Comparison of ENCODE assay signal across 11 mouse cellular contexts in genomic region chr19:43521996-43522395, GRCm38 (mm10). TPM values are rescaled to one million over a fixed set of nuclear protein-coding genes. Genes with fewer than 3 reads are reported as not detected.
A peak's percentile ranks its signal among the peaks of the same experiment; 100 is the strongest.
DNase-seq lines count a peak whose midpoint lies in the region; ATAC-seq and TF ChIP-seq lines count a peak whose summit lies in the region.
"Had no signal": no experiment of that assay in that cellular context is flagged by ENCODE, and none has a peak within 500 bp of the region (broad histone marks: within the 10 kb centered on the region; RNA-seq: fewer than 3 reads in every experiment).

No protein-coding gene starts in this region.

- no peaks in the 10 kb centered on the region for H3K9me3 ChIP-seq in neural tube, embryonic 14.5 days (ENCODE audit: control insufficient read depth, low read length)
- H3K9me3 ChIP-seq: midbrain, embryonic 12.5 days had no signal

- H3K4me3 ChIP-seq in gastrocnemius, adult 2 months = peak overlapping the region; percentile 89
- peak overlapping the region; percentile 55 for H3K4me3 ChIP-seq in left cerebral cortex, adult 2 months
- peak overlapping the region; percentile 47 for H3K4me3 ChIP-seq in cortical plate, adult 2 months (ENCODE audit: insufficient read depth, low read length)
- H3K4me3 ChIP-seq in neural tube, embryonic 14.5 days (ENCODE audit: low read depth, low read length) = no peak overlapping the region
- H3K4me3 ChIP-seq in thymus, adult 2 months (ENCODE audit: control insufficient read depth, insufficient read depth, low read length) = no peak overlapping the region
- H3K4me3 ChIP-seq: midbrain, embryonic 12.5 days had no signal

- intact Hi-C loops in gastrocnemius, adult 2 months (cut with DNase I) = loop anchor here (10.0 kb wide), 1 partner anchor 1347 kb away; no protein-coding TSS in a partner anchor
- intact Hi-C loops in left cerebral cortex, adult 2 months (cut with DNase I) = no loop called here

- no peak for ATAC-seq in neural tube, embryonic 14.5 days (ENCODE audit: low read depth)

- no peak overlapping the region for H3K9ac ChIP-seq in neural tube, embryonic 14.5 days (replicated peaks; ENCODE audit: low read depth, low read length)
- H3K9ac ChIP-seq: midbrain, embryonic 12.5 days had no signal

- DNase-seq in gastrocnemius, adult 2 months = no peak
- DNase-seq in gastrocnemius, adult 8-10 months (ENCODE audit: low spot score in 2 of 2) = no peak
- DNase-seq in left cerebral cortex, adult 2 months (ENCODE audit: extremely low spot score in 1 of 2, low spot score in 2 of 2) = no peak
- DNase-seq in left cerebral cortex, adult 8-10 months (ENCODE audit: low spot score in 2 of 2) = no peak
- DNase-seq in thymus, adult 2 months = no peak
- DNase-seq in left cerebral cortex, adult 18-20 months (ENCODE audit: low spot score in 2 of 2) = no peak
- DNase-seq: cerebellum, postnatal 10 days; gastrocnemius, postnatal 36 days had no signal

- 87% methylated on average over 9 of the region's 9 CpGs for WGBS in neural tube, embryonic 14.5 days
- 94% methylated on average over 9 of the region's 9 CpGs for WGBS in thymus, adult 2 months

- no peaks in the 10 kb centered on the region for H3K36me3 ChIP-seq in neural tube, embryonic 14.5 days (ENCODE audit: control insufficient read depth, insufficient read depth, low read length)
- H3K36me3 ChIP-seq in thymus, adult 2 months (ENCODE audit: control insufficient read depth, insufficient read depth, low read length) = no peaks in the 10 kb centered on the region
- H3K36me3 ChIP-seq: midbrain, embryonic 12.5 days had no signal

- H3K4me2 ChIP-seq in neural tube, embryonic 14.5 days (ENCODE audit: low read depth, low read length) = peak overlapping the region; percentile 17; the same call in 1 of the 2 replicates
- H3K4me2 ChIP-seq: midbrain, embryonic 12.5 days had no signal

- H3K27ac ChIP-seq in gastrocnemius, adult 2 months = peak overlapping the region; percentile 79
- peak overlapping the region; percentile 69 for H3K27ac ChIP-seq in left cerebral cortex, adult 2 months
- H3K27ac ChIP-seq in cortical plate, adult 2 months (ENCODE audit: insufficient read depth, low read length) = no peak overlapping the region
- H3K27ac ChIP-seq in neural tube, embryonic 14.5 days (ENCODE audit: low read depth, low read length) = no peak overlapping the region
- H3K27ac ChIP-seq in thymus, adult 2 months (ENCODE audit: control insufficient read depth, insufficient read depth, low read length) = no peak overlapping the region
- H3K27ac ChIP-seq: midbrain, embryonic 12.5 days had no signal

- no peak for TF ChIP-seq CTCF in gastrocnemius, adult 2 months (IDR thresholded peaks at IDR 0.05)
- no peak for TF ChIP-seq CTCF in left cerebral cortex, adult 2 months (IDR thresholded peaks at IDR 0.05)
- no peak for TF ChIP-seq CTCF in cortical plate, adult 2 months (IDR thresholded peaks at IDR 0.05; ENCODE audit: extremely low read depth, insufficient read depth, low read length)
- no peak for TF ChIP-seq CTCF in thymus, adult 2 months (IDR thresholded peaks at IDR 0.05; ENCODE audit: borderline replicate concordance, control insufficient read depth, extremely low read depth, insufficient read depth, low read length, poor library complexity)

- H3K4me1 ChIP-seq in cortical plate, adult 2 months (ENCODE audit: control insufficient read depth, insufficient read depth, low read length) = peaks cover 16% of the 10 kb centered on the region; the same call in 1 of the 2 replicates
- H3K4me1 ChIP-seq in neural tube, embryonic 14.5 days (ENCODE audit: control insufficient read depth, insufficient read depth, low read length) = peaks cover 18% of the 10 kb centered on the region
- H3K4me1 ChIP-seq in thymus, adult 2 months (replicated peaks; ENCODE audit: control insufficient read depth, insufficient read depth, low read length) = peaks cover 19% of the 10 kb centered on the region

- no peaks in the 10 kb centered on the region for H3K27me3 ChIP-seq in neural tube, embryonic 14.5 days (ENCODE audit: control insufficient read depth, insufficient read depth, low read length)
- no peaks in the 10 kb centered on the region for H3K27me3 ChIP-seq in thymus, adult 2 months (ENCODE audit: control insufficient read depth, insufficient read depth, low read length)

- no peak for TF ChIP-seq POLR2A in cortical plate, adult 2 months (IDR thresholded peaks at IDR 0.05; ENCODE audit: extremely low read depth, insufficient read depth, low read length)
- TF ChIP-seq POLR2A in thymus, adult 2 months (IDR thresholded peaks at IDR 0.05; ENCODE audit: control insufficient read depth, extremely low read depth, insufficient read depth, low read length, poor library complexity) = no peak

RNA-seq across cellular contexts. Expression of gene Got1, which starts 2.4 kb away (rescaled TPM):
- 100 to 1,000 TPM; 316 to 792 TPM for total RNA-seq in gastrocnemius, adult 2 months (2021)
- total RNA-seq in gastrocnemius, adult 8-10 months (2022) = 100 to 1,000 TPM; 284 to 461 (median 369) TPM
- total RNA-seq in left cerebral cortex, adult 2 months (2021) = 100 to 1,000 TPM; 361 to 390 TPM
- 100 to 1,000 TPM; 390 to 413 (median 399) TPM for total RNA-seq in left cerebral cortex, adult 8-10 months (2022)
- 366 and 370 TPM in 2 replicates for polyA plus RNA-seq in cortical plate, adult 2 months (2012; rRNA removed)
- 81.8 and 99.5 TPM in 2 replicates for polyA plus RNA-seq in neural tube, embryonic 14.5 days (2014; fragmentation: Nextera tagmentation; extraction: Ambion mirVana)
- polyA plus RNA-seq in thymus, adult 2 months (2012; rRNA removed) = 27.8 and 41.4 TPM in 2 replicates
- 100 to 1,000 TPM; 407 to 417 TPM for total RNA-seq in left cerebral cortex, adult 18-20 months (2021)

Comparison
In these comparisons a context has a peak if more than half of its experiments do, and no peak if none do; other contexts are left out.
1. H3K27ac ChIP-seq: peak in gastrocnemius, adult 2 months (single experiment) and left cerebral cortex, adult 2 months (single experiment); none in cortical plate, adult 2 months (single experiment), neural tube, embryonic 14.5 days (single experiment) and thymus, adult 2 months (single experiment).
2. H3K4me3 ChIP-seq: peak in gastrocnemius, adult 2 months (single experiment), left cerebral cortex, adult 2 months (single experiment) and cortical plate, adult 2 months (single experiment); none in neural tube, embryonic 14.5 days (single experiment) and thymus, adult 2 months (single experiment).